Mouse (Mus musculus) gastrocnemius, postnatal 4 days (tissue): ENCODE data around the gene Lhfpl5. TPM values are rescaled to one million over a fixed set of nuclear protein-coding genes. Genes with fewer than 3 reads are reported as not detected.

ENCODE experiments used
- DNase-seq, 2 experiments: peaks; one replicate each; pipeline ENCODE4 v3.0.0; 2021 to 2022; ENCODE audit warnings: low spot score in 2 of 2, mixed read lengths in 2 of 2
- microRNA-seq: library from miRNA; unstranded; fragments of <30 nt; microRNA quantifications from one replicate; pipeline ENCODE4 v1.2.0, GENCODE M21; 2021
- total RNA-seq, 2 experiments: library from RNA; stranded (reverse); gene quantifications; 2 replicates each; pipeline ENCODE4 v1.2.3; 2021

Gene Lhfpl5
- total RNA-seq, 2 experiments from 2014 or later: not detected

GRCm38 (mm10) chr17:28624841-28625240 lies 49.4 kb downstream of the Lhfpl5 start:
- no peak for DNase-seq

- DNase-seq: no peak
These were observed 49.9 kb downstream of the Lhfpl5 start for GRCm38 (mm10) chr17:28625327-28625726.

- DNase-seq: no peak
These were observed 51.5 kb downstream of the Lhfpl5 start for GRCm38 (mm10) chr17:28626937-28627336.

GRCm38 (mm10) chr17:28628248-28629124 lies 53.0 kb downstream of the Lhfpl5 start:
- DNase-seq: no peak

DNA sequence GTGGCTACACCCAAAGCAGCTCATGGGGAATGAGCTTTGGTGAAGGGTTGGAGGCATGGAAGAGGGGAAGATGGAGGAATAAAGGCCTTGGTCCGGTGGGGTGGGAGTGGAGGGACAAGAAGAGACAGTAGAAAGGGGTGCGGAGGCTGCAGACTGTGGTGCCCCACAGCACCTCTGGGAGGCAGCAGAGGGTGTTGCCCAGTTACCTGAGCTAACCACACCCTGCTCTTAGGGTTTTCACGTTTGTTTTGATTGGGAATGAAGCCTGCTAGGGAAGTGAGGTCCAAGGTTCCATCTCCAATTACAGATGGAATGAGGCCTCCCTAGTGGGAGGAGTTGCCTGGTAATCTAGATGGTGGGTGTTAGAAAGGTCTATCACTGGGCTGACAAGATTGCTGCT lies 53.7 kb downstream of the Lhfpl5 start:
- no peak for DNase-seq

Small RNAs within 50 kb of the gene (microRNA-seq; reads per million reads assigned to microRNA genes)
- not detected for gene Gm25195
- not detected for gene Mir6969

Other genes with a start within 250 kb of the Lhfpl5 start
- gene Rpl10a, start 247.2 kb upstream of the Lhfpl5 start, total RNA-seq: 100 to 1,000 TPM; 919 to 955 TPM
- gene Tead3, start 224.8 kb upstream of the Lhfpl5 start, total RNA-seq: 10 to 100 TPM; 24.3 to 24.6 TPM
- gene Tulp1, start 210.4 kb upstream of the Lhfpl5 start, total RNA-seq: under 1 TPM; 0.47 to 0.57 TPM
- 10 to 100 TPM; 11.5 to 12.0 TPM for gene Fkbp5, start 58.1 kb upstream of the Lhfpl5 start, total RNA-seq
- gene Armc12, start 44.8 kb upstream of the Lhfpl5 start, total RNA-seq: not detected
- not detected for gene Clpsl2, start 26.2 kb upstream of the Lhfpl5 start, total RNA-seq
- gene Clps, start 14.9 kb upstream of the Lhfpl5 start, total RNA-seq: not detected
- gene Srpk1, start 47.1 kb downstream of the Lhfpl5 start, total RNA-seq: 10 to 100 TPM; 38.4 to 41.6 TPM
- 1 to 10 TPM; 2.0 to 2.3 TPM for gene Slc26a8, start 114.6 kb downstream of the Lhfpl5 start, total RNA-seq
- 10 to 100 TPM; 54.8 to 61.0 TPM for gene Mapk14, start 115.7 kb downstream of the Lhfpl5 start, total RNA-seq
- gene AC170998.1, start 150.4 kb downstream of the Lhfpl5 start, total RNA-seq: 1 to 10 TPM in 1 of 2 experiments, under 1 TPM in 1; 0.81 to 1.4 TPM
- 1 to 10 TPM in 1 of 2 experiments, under 1 TPM in 1; 0.78 to 1.6 TPM for gene Mapk13, start 193.7 kb downstream of the Lhfpl5 start, total RNA-seq
- 10 to 100 TPM; 23.1 to 24.6 TPM for gene Brpf3, start 225.4 kb downstream of the Lhfpl5 start, total RNA-seq